Mouse (Mus musculus) cerebellum, adult 11 months (tissue): ENCODE data around the gene Gfer.
"Not testable (repeated sequence)": the region's sequence is repeated elsewhere in the genome, so short reads cannot be mapped to it uniquely, and the experiment has no call there.

Experiments used
- DNase-seq: peaks from one replicate; pipeline ENCODE4 v3.0.0; 2022

The Gfer gene

DNA sequence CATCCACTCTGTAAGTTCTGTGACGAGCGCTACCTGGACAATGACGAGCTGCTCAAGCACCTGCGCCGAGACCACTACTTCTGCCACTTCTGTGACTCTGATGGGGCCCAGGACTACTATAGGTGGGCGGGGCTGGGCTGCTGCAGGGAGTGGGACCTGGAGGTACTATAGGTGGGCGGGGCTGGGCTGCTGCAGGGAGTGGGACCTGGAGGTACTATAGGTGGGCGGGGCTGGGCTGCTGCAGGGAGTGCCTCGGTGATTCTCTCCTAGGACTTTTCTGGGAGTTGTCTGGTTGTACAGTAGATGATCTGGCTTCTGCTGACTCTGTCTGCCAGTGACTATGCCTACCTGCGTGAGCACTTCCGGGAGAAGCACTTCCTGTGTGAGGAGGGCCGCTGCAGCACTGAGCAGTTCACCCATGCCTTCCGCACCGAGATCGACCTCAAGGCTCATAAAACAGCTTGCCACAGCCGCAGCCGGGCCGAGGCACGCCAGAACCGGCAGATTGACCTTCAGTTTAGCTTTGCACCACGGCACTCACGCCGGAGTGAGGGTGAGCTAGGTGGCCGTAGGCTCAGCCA is 18.4 kb downstream of the Gfer start:
- DNase-seq = no peak

DNA sequence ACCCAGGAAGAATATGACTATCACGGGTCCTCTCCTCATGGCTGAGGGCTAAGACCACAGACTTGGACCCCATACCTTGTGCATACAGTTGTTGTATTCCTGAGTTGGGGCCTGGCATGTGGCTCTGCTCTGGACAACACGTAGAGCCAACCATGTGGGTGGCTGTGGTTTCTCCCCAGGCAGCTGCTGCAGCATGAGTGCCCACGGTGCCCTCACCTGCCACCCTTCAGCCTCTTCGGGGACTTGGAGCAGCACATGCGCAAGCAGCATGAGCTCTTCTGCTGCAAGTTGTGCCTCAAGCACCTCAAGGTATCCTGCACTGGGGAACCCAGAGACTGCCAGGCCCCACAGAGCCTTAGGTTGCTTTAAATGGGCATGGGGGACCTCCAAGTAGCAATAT is 19.1 kb downstream of the Gfer start:
- no peak for DNase-seq

DNA sequence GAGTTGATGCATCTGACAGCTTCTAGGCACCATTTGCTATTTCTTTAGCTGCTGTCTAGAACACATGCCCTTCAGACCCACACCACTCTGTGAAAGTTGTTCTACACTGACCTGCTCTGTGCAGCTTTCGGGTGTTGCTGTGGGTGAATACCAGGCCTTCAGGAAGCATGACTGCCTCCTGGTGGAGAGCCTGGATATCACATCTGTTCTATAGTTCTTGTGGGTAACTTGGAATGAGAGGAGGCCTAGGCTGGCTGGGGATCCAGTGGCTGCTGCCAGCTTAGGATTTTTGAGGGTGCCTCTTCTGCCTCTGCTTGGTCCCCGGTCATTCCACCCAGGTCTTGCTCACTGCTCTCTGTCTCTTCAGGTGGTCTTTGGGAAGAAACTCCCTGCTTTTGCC is 19.8 kb downstream of the Gfer start:
- DNase-seq = peak; percentile 64

DNA sequence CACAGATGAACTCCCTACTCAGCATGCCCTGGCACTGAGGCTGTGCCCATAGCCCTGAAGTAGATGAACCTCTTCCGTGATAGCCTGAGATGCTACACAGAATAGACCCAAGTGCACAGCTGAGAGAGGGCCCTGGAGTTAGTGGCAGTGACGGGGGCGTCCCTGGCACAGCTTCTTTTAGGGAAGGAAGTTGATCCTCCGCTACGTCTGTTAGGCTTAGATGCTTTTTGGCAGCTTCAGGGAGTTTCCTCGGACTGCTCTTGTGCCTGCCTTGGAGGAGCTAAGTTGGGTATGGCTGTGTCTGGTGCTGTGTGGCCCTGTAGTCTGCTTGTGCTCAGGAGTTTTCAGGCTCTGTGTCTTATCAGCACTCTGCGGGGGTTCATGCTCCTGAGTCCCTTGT is 21.7 kb downstream of the Gfer start:
- DNase-seq = no peak

DNA sequence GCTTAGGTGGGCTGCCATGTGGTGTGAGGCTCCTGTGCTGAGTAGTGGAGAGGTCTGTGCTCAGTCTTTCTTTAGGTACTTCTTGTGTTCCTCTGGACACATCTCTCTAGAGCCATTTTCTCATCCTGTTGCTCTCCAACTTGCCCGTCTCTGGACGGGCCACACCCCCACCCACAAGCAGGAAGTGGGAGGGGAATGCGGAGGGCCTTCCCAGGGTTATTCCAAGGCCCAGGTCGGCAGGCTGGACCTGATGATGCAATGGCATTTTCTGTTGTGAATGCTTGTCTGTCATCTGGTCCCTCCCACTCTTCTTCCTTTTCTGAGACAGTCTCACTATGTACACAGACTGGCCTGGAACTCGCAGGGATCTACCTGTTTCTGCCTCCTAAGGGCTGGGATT is 23.8 kb downstream of the Gfer start:
- DNase-seq = no peak

DNA sequence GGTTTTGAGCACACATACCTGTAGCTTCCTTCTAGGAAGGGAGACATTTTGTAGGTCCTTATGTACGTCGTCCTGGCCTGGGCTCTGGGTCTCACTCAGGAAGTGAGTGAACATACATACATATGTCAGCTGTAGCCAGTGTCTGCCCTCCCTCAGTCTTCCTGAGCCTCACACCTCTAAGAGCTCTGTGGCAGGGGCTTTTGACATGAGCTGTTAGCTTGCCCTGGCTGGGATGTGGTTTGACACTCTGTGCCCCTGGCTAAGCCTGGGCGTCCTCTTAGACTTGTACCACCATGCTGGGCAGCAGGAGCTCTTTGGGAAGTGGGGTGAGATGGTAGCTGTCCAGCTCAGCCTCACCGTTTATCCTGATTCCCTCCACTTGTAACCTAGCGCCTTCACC is 24.6 kb downstream of the Gfer start:
- DNase-seq = no peak

DNA sequence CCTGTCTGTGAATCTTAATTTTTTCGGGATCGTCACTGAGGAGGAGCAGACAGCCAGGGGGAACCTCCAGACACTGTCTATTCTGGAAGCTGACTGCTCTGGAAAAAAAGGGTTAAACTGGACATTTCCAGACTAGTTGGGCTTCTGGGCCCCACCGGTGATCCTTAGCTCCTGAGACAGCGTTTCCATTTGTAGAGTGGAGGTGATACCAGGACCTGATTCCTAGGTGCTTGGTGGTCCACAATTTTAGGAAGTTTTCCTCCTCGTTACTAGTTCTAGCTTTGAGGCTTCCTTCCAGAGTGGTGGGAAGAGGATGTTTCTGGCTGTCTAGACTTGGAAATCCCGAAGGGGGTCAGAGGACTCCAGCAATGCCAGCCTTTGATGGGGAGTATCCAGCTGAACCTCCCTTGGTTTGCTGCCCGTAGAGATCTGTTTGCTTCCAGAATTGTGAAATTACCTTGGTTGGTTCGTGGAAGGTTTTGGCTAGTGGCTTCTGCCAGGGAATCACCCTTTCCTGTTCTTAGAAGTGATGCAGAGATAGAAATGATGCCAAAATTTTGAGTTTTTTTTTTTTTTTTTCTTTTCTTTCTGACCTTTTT is 25.6 kb downstream of the Gfer start:
- no peak for DNase-seq

DNA sequence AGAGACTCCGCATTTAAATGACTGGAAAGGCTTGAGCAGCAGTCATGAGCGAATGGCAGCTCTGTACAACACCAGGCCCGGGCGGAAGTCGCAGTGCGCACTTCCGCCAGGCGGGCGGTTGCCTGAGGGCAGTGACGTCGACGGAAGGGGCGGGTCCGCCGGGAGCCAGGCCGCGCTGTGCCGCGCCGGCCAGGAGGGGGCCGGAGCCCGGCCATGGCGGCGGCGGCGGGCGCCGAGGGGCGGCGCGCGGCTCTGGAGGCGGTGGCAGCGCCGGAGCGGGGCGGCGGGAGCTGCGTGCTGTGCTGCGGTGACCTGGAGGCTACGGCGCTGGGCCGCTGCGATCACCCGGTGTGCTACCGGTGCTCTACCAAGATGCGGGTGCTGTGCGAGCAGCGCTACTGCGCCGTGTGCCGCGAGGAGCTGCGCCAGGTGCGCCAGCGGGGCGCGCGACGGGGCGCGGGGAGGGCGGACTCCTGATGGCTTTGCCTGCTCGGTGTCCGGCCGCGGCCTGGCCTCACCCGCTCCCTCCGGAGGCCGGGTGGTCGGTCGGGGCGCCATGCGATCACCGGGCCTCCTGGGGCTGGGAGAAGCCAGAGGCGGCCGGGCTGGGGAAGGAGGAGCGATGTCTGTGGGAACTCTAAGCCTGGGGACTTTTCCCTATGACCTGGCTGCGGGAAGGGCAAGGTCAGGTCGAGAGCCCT is 26.3 kb downstream of the Gfer start, which contains the start of gene Zfp598:
Gene Zfp598, plus strand, starts transcription at position 143 of the 701 bp plus-strand sequence.
- peak; percentile 93 for DNase-seq

DNA sequence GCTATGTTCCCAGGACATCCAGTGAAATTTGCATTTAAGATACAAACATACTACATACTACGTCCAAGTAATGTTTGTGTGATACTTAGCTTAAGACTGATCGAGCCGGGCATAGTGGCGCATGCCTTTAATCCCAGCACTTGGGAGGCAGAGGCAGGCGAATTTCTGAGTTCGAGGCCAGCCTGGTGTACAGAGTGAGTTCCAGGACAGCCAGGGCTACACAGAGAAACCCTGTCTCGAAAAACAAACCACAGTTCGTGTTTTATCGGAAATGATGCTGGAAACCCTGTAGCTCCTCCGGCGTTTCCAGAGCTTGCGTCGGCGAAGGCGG is 26.8 kb downstream of the Gfer start:
- DNase-seq = not testable (repeated sequence)

DNA sequence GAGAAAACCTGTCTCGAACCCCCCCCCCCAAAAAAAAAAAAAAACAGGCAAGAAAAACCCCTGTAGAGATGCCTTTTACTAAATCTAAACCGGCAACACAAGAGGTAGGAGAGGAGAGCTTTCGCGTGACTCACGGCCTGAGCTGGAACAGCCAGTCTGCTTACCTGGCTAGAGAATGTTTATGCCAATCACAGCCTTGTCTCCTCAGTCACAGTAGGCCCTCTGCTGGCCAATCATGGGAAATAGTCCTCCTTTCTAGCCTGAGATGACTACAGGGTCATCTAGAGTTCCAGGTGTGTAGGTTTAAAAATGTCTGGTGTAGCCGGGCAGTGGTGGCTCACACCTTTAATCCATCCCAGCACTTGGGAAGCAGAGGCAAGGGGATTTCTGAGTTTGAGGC is 28.5 kb downstream of the Gfer start:
- peak; percentile 74 for DNase-seq

DNA sequence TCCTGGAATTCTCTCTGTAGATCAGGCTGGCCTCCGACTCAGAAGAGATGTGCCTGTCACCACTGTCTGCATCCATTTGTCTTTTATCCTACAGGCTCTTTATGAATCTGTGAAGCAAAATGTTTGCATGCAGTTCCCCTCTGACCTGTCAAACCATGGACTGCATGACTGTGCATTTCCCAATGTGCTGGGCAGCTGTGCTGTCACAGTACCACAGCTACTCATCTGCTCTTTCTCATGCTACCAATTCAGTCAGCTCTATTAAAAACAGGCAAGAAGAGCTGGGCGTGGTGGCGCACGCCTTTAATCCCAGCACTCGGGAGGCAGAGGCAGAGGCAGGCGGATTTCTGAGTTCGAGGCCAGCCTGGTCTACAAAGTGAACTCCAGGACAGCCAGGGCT is 28.9 kb downstream of the Gfer start:
- not testable (repeated sequence) for DNase-seq

DNA sequence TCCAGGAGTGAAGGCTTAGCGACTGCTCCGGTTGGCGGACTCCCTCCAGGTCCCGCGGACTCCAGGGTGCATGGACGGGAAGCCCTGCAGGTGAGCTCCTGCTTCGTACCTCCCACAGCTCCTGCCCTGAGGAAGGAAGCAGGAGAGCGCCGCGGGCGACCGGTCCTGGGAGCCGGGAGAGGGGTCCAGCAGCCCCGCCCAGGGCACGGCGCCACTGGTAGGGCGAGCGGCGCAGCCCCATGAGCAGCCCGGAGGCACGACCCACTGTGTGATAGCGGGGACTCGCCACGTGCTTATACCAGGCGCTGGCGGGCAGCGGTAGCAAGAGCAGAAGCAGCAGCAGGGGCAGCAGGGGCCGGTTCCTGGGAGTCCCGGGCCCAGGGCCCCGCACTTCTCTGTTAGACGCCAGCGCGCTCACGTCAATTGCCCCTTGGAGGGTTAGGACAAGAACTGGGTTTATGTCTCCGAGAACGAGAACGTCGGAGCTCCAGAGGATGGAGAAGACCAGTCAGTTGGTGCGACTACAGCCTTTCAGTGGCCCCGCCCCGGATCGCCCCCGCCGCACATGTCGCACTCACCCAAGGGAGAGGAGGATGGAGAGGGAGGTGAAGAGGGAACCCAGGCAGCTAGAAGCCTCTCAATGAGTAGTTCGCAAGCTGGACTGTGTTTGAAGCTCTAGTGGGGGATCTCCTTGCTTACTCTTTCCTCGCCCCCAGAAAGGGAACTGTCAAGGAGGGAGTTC is 37.8 kb downstream of the Gfer start, which contains the start of gene Npw:
Gene Npw, minus strand, starts transcription at position 441 of the 742 bp plus-strand sequence.
- DNase-seq = no peak

DNA sequence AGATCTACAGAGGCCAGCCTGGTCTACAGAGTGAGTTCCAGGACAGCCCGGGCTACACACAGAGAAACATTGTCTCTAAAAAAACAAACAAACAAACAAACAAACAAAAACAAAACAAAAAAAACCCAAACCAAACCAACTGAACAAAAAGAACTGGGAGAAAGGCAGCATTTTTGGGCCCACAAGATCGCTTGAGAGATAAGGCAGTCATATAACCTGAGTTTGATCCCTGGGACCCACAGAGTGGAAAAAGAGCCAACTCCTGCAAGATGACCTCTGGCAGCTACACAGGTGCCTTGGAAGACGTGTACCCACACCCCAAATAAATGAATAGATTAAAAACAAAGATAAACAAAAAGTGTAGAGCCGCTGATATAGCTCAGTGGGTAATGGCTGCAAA is 41.0 kb downstream of the Gfer start:
- no peak for DNase-seq

DNA sequence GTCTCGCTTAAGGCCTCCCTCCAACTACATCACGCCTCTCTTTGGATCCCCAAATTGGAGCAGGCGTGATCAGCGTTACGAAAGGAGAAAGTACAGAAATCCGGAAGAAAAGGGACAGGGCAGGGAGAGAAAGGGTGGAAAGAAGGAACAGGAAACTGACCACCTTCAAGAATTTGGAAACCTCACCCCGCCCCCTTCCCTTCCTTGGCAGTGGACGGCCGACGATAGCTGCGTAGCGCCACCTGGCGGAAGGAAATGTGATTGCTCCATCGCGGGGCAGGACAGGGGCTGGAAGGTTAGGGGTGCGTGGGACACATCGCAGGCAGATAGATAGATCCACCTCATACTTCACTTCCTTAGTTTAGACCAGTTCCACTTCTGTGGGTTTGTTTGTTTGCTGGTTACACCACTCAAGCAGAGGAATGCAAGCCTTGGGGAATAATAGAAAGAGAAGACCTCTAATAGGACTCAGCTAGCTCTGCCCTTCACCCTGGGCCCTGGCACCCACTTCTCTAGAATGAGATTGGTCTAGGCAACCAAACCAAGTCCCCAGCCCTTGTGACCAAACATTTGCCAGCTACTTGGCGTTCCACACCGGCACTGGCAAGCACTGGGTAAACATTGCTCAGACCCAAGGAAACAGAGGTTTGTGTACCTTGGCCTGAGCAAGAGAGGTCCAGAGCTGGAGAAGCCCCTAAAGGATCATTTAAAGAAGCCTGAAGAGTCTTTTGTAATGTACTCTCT is 41.8 kb downstream of the Gfer start:
- DNase-seq = peak; percentile 68

DNA sequence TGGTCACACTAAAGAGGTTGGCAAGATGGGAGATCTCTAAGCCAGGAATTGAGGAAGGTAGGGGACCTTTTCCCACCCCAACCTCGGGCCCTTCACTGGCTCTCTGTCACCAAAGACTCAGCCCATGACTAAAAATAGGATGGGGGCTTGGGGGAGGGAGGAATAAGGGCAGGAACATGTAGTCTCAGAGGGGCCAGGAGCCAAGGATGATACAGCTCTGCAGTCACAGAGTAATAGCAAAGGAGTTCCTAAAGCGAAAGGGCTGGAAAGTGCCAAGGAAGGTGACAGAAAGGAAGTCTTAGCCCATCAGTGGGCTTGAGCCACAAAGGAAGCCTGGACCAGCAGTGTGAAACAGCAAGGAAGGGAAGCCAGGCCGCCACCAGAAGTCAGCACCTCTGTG is 44.1 kb downstream of the Gfer start:
- DNase-seq = no peak

DNA sequence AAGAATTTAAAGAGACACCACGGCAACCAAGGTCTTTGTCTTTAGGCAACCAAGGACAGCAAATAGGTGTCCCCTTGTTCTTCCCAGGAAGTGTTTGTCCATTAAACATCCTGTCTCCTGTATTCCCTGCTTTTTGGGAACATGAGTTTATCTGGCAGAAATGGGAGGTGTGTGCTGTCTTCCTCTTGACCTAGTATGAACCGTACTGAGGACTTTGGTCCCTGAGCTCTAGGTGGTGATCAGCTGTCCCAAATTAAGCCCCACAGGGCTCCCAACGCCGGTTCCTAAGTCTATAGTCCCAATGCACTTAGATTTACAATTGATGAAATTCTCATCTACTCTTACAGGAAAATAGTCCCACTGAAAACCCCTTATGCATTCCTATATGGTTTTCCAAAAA is 45.2 kb downstream of the Gfer start:
- no peak for DNase-seq

DNA sequence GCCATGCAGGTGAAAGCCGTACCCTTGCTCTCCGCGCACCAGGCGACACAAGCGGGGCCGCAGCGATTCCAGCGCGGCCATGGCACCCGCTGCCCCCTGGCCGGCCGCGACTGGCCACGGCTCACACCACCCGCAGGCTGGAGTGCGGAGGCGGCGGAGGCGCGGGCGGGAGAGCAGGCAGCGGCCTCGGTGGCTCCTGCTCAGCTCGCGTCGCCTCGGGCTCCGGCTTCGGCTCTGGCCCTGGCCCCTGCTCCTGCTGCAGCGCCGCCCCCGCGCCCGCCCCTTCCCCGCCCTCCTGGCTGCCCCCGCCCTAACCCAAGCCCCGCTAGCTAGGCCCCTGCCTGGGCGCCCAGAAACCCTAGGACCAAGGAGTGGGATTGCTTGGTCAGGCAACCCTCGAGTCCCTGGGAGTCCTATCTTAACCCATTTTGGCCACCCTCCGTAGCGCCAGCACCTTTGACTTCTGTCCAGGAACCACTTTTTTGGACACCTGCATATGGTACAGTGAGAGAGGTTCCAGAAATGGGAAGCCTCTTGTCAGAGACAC is 45.8 kb downstream of the Gfer start, which contains the start of gene Slc9a3r2:
Gene Slc9a3r2, minus strand, starts transcription at position 258 of the 547 bp plus-strand sequence.
- DNase-seq = peak; percentile 73

DNA sequence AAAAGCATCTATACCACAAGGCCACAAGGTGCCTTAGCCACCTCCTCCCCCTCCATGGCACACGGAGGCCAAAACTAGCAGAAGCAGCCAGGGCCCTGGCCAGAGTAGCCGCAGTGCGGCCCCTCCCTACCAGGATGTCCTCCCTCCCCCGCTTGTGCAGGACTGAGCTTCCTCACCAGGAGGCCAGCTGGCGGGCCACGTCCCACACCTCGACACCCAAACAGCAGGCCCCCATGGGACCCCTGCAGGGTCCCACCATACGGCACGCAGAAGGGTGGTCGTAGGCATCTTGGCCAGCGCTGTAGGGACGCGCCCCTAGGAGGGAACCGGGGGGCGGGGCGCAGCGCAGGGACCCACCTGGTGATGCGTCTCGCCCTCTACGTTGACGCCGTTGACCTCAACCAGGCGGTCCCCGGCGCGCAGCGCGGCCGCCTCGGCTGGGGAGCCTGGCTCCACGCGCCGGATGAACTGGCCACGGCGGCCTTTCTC is 46.3 kb downstream of the Gfer start:
- no peak for DNase-seq

DNA sequence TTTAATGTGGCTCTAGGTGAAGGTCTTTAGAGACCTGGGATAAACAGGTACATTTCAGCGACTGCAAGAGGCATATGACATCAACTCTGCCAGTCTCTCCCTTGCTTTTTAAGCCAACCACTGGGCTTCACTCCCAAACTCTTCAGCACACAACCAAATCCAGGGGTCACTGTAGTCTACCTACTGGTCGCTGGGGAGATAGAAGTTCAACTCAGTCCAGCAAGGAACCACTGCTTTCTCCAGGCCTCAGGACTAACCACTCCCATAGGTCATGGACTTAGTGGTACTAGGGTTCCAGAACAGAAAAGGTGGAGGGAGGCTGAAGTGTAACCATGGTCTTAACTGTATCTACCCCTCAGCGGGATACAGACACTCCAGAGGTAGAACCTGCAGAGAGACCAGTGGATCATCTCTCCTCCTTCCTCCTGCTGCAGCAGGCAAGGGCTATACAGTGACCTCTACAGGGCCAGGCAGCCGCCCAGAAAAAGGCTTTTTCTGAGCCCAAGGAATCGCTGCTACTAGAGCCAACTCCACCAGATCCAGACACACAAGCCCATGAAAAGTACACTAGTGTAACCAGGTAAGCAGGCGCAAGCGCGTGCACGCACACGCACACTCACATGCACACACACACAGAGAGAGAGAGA is 47.1 kb downstream of the Gfer start:
- no peak for DNase-seq

DNA sequence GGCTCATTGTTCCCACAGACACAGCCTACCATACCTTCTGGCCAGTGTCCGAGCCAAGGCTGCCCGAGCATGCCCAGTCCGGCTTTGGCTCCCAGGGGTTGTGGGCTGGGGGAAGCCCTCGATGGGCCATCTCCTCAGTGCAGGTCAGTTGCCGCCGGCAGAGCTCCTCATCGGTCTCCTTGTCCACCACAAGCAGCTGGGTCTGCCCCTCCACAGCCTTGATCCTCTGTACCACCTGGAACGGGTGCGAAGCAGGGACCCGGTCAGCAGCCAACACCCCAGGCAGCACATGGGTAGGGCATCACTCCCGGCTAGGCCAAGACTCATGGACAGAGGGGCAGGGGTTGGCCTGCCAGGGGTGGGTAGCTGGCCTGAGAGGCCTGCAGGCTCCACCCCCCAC is 48.5 kb downstream of the Gfer start:
- DNase-seq = no peak

DNA sequence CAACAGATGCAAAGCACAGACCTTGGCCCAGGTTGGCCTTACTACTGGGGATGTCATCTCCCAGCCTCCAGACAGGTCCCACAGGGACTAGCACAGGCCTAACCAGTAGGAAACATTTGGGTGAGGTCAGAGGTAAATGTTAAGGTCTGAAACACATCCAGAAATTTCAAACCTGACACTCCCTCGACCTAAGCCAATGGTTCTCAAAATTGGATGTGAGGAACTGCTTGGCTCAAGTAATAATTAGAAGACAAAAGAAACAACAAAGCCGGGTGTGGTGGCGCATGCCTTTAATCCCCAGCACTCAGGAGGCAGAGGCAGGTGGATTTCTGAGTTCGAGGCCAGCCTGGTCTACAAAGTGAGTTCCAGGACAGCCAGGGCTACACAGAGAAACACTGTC is 49.6 kb downstream of the Gfer start:
- no peak for DNase-seq

DNA sequence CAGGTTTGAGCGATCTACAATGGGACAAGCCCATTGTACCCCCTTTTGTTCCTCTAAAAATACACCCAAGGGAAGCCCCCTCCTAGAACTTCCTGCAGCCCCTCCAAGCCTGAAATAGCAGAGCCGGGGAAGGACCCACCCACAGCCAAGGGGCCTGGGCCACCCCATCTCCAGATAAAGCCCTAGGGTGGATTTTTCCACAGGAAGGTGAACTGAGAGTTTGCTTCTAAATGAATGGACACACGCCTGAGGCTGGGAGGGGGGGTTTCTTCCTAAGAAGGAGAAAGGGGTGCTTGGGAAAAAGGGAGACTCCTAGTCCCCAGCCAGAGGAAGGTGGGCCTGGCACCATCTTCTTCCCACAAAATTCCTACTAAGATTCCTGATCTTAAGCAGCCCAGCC is 50.0 kb downstream of the Gfer start:
- DNase-seq = no peak
